Mouse (Mus musculus) forebrain, embryonic 10.5 days (tissue): Measurements from ENCODE around the gene Ralgapb. TPM values are rescaled to one million over a fixed set of nuclear protein-coding genes. Genes with fewer than 3 reads are reported as not detected.
"Not testable (repeated sequence)": the region's sequence is repeated elsewhere in the genome, so short reads cannot be mapped to it uniquely, and the experiment has no call there.

Experiments
- DNase-seq: peaks from one replicate; pipeline ENCODE4 v3.0.0-alpha.2; 2017; ENCODE audit warnings: low spot score; ENCODE audit errors: extremely low spot score
- H3K27ac ChIP-seq: fragments of 300-500 bp; sonication (generic); 2 replicates; pipeline ENCODE4 v1.5.1; 2016; ENCODE audit warnings: mild to moderate bottlenecking
- H3K27me3 ChIP-seq: fragments of 300-500 bp; sonication (generic); 2 replicates; pipeline ENCODE4 v1.6.1; 2016; ENCODE audit warnings: mild to moderate bottlenecking; ENCODE audit not compliant: poor library complexity, severe bottlenecking
- H3K36me3 ChIP-seq: fragments of 300-500 bp; sonication (generic); replicated peaks from 2 replicates; pipeline ENCODE4 v1.6.1; 2016; ENCODE audit warnings: mild to moderate bottlenecking, moderate library complexity
- H3K4me1 ChIP-seq: fragments of 300-500 bp; sonication (generic); 2 replicates; pipeline ENCODE4 v1.6.1; 2016
- H3K4me3 ChIP-seq: fragments of 300-500 bp; sonication (generic); 2 replicates; pipeline ENCODE4 v1.5.1; 2016; ENCODE audit warnings: mild to moderate bottlenecking, moderate library complexity
- H3K9me3 ChIP-seq: fragments of 300-500 bp; sonication (generic); 2 replicates; pipeline ENCODE4 v1.6.1; 2016; ENCODE audit warnings: mild to moderate bottlenecking, moderate library complexity
- WGBS: fragments of 180-500 bp; shearing (Covaris S2); methylation state at CpG from one replicate; pipeline ENCODE4 v1.1.7; 2016; 5-methylcytosine and 5-hydroxymethylcytosine counted together
- polyA plus RNA-seq: library from polyadenylated mRNA; unstranded; fragments of >200 nt; fragmentation: Nextera tagmentation; extraction: Ambion mirVana; gene quantifications from 2 replicates; pipeline ENCODE4 v1.2.1, GENCODE M21; 2016

The Ralgapb gene
- polyA plus RNA-seq, 1 experiment from 2014 or later, result 13.6 TPM

GRCm38 (mm10) chr2:158376123-158376687, 33.4 kb upstream of the Ralgapb start:
- 27% methylated on average over 12 of the region's 12 CpGs for WGBS
- Histone ChIP-seq H3K36me3 (no peaks in the 10 kb centered on the region), H3K4me3 (peak overlapping the region; percentile 60), H3K9me3 (no peaks in the 10 kb centered on the region), H3K27ac (peak overlapping the region; percentile 72; the same call in 1 of the 2 replicates), H3K4me1 (peaks cover 18% of the 10 kb centered on the region), H3K27me3 (peaks cover 43% of the 10 kb centered on the region)
- DNase-seq, result no peak

- Histone ChIP-seq H3K36me3 (no peaks in the 10 kb centered on the region), H3K27ac (no peak overlapping the region), H3K9me3 (no peaks in the 10 kb centered on the region), H3K27me3 (peaks cover 43% of the 10 kb centered on the region), H3K4me3 (no peak overlapping the region), H3K4me1 (peaks cover 18% of the 10 kb centered on the region)
- 77% methylated on average over 7 of the region's 7 CpGs for WGBS
- no peak for DNase-seq
Measured at GRCm38 (mm10) chr2:158376798-158377197, 32.9 kb upstream of the Ralgapb start.

GRCm38 (mm10) chr2:158377811-158378210, 31.8 kb upstream of the Ralgapb start:
- peaks cover 22% of the 10 kb centered on the region for H3K4me1 ChIP-seq

GRCm38 (mm10) chr2:158379354-158380078, 30.1 kb upstream of the Ralgapb start:
- 50% methylated on average over 13 of the region's 13 CpGs for WGBS
- peaks cover 22% of the 10 kb centered on the region for H3K4me1 ChIP-seq
- peak; percentile 56 for DNase-seq

More at GRCm38 (mm10) chr2:158377811-158378210, 31.8 kb upstream of the Ralgapb start:
- WGBS, result 95% methylated on average over 1 of the region's 1 CpGs
- Histone ChIP-seq H3K27ac (no peak overlapping the region), H3K4me3 (no peak overlapping the region), H3K9me3 (no peaks in the 10 kb centered on the region), H3K36me3 (no peaks in the 10 kb centered on the region), H3K27me3 (peaks cover 43% of the 10 kb centered on the region)
- no peak for DNase-seq

GRCm38 (mm10) chr2:158386072-158386471, 23.6 kb upstream of the Ralgapb start:
- no peaks in the 10 kb centered on the region for H3K9me3 ChIP-seq
- peaks cover 3% of the 10 kb centered on the region; the same call in 1 of the 2 replicates for H3K4me1 ChIP-seq
- no peak for DNase-seq
- H3K4me3 ChIP-seq, result no peak overlapping the region
- 42% methylated on average over 8 of the region's 8 CpGs for WGBS
- H3K36me3 ChIP-seq, result no peaks in the 10 kb centered on the region
- H3K27me3 ChIP-seq, result no peaks in the 10 kb centered on the region
- no peak overlapping the region for H3K27ac ChIP-seq

More at GRCm38 (mm10) chr2:158379354-158380078, 30.1 kb upstream of the Ralgapb start:
- Histone ChIP-seq H3K9me3 (no peaks in the 10 kb centered on the region), H3K27me3 (peaks cover 26% of the 10 kb centered on the region), H3K27ac (no peak overlapping the region), H3K4me3 (no peak overlapping the region), H3K36me3 (no peaks in the 10 kb centered on the region)

- 90% methylated on average over 7 of the region's 7 CpGs for whole genome bisulfite sequencing
- Histone ChIP-seq H3K36me3 (no peaks in the 10 kb centered on the region), H3K27ac (no peak overlapping the region), H3K4me1 (no peaks in the 10 kb centered on the region), H3K4me3 (no peak overlapping the region), H3K27me3 (no peaks in the 10 kb centered on the region), H3K9me3 (no peaks in the 10 kb centered on the region)
- no peak for DNase-seq
Measured at GRCm38 (mm10) chr2:158389421-158389820, 20.2 kb upstream of the Ralgapb start.

- no peaks in the 10 kb centered on the region for H3K27me3 ChIP-seq
- no peak for DNase-seq
- no peak overlapping the region for H3K4me3 ChIP-seq
- no peaks in the 10 kb centered on the region for H3K9me3 ChIP-seq
- no peak overlapping the region for H3K27ac ChIP-seq
- 91% methylated on average over 6 of the region's 6 CpGs for WGBS
- no peaks in the 10 kb centered on the region for H3K36me3 ChIP-seq
- no peaks in the 10 kb centered on the region for H3K4me1 ChIP-seq
Measured at GRCm38 (mm10) chr2:158396369-158396768, 13.3 kb upstream of the Ralgapb start.

- H3K27ac ChIP-seq, H3K36me3 ChIP-seq, DNase-seq, H3K4me1 ChIP-seq, H3K9me3 ChIP-seq, H3K27me3 ChIP-seq, H3K4me3 ChIP-seq: not testable (repeated sequence)
- WGBS, result 77% methylated on average over 13 of the region's 13 CpGs
Measured at GRCm38 (mm10) chr2:158397140-158397539, 12.5 kb upstream of the Ralgapb start.

GRCm38 (mm10) chr2:158402915-158403314, 6.7 kb upstream of the Ralgapb start:
- Histone ChIP-seq H3K36me3 (no peaks in the 10 kb centered on the region), H3K4me1 (no peaks in the 10 kb centered on the region), H3K27ac (no peak overlapping the region), H3K9me3 (no peaks in the 10 kb centered on the region), H3K4me3 (no peak overlapping the region), H3K27me3 (no peaks in the 10 kb centered on the region)
- peak; percentile 6 for DNase-seq
- WGBS, result 84% methylated on average over 7 of the region's 7 CpGs

- Histone ChIP-seq H3K4me1 (peaks cover 19% of the 10 kb centered on the region), H3K27ac (peak overlapping the region; percentile 93), H3K27me3 (no peaks in the 10 kb centered on the region), H3K36me3 (no peaks in the 10 kb centered on the region), H3K9me3 (no peaks in the 10 kb centered on the region), H3K4me3 (peak overlapping the region; percentile 96)
- peak; percentile 11 for DNase-seq
- WGBS, result 24% methylated on average over 14 of the region's 14 CpGs
Measured at GRCm38 (mm10) chr2:158408997-158409594, 552 bp upstream of the Ralgapb start.

GRCm38 (mm10) chr2:158410022-158411014, 670 bp downstream of the Ralgapb start:
- H3K36me3 ChIP-seq, result no peaks in the 10 kb centered on the region
- H3K4me3 ChIP-seq, result peak overlapping the region; percentile 96
- H3K27me3 ChIP-seq, result no peaks in the 10 kb centered on the region
- 2% methylated on average over 67 of the region's 67 CpGs for WGBS
- H3K9me3 ChIP-seq, result no peaks in the 10 kb centered on the region
- H3K27ac ChIP-seq, result peak overlapping the region; percentile 93
- peak; percentile 40 for DNase-seq
- H3K4me1 ChIP-seq, result peaks cover 19% of the 10 kb centered on the region

- WGBS, result 85% methylated on average over 2 of the region's 2 CpGs
- no peaks in the 10 kb centered on the region for H3K27me3 ChIP-seq
- H3K9me3 ChIP-seq, result no peaks in the 10 kb centered on the region
- H3K4me3 ChIP-seq, result no peak overlapping the region
- no peak overlapping the region for H3K27ac ChIP-seq
- peaks cover 19% of the 10 kb centered on the region for H3K4me1 ChIP-seq
- no peak for DNase-seq
- H3K36me3 ChIP-seq, result no peaks in the 10 kb centered on the region
Measured at GRCm38 (mm10) chr2:158413240-158413639, 3.6 kb downstream of the Ralgapb start.
